Mouse (Mus musculus) midbrain, embryonic 12.5 days (tissue): ENCODE measurements at regions not wholly inside any gene's neighbourhood (a gene's known extent, or its start where the extent isn't known, plus 50 kb on each side); places are given as distances from the start of the nearest gene placed in this dataset.
A peak's percentile ranks its signal among the peaks of the same experiment; 100 is the strongest.

ENCODE experiments used
- ATAC-seq: fragments of 200-750 bp; cut with Nextera tagmentation; 2 replicates; pipeline ENCODE4 v1.8.0; 2017; ENCODE audit warnings: low read depth, moderate TSS enrichment, moderate library complexity; ENCODE audit not compliant: low FRiP score
- H3K27ac ChIP-seq: fragments of 300-500 bp; sonication (generic); replicated peaks from 2 replicates; pipeline ENCODE4 v1.5.1; 2016; ENCODE audit warnings: mild to moderate bottlenecking
- H3K27me3 ChIP-seq: fragments of 300-500 bp; sonication (generic); 2 replicates; pipeline ENCODE4 v1.6.1; 2016; ENCODE audit warnings: mild to moderate bottlenecking
- H3K36me3 ChIP-seq: fragments of 300-500 bp; sonication (generic); 2 replicates; pipeline ENCODE4 v1.6.1; 2016
- H3K4me1 ChIP-seq: fragments of 300-500 bp; sonication (generic); 2 replicates; pipeline ENCODE4 v1.6.1; 2016
- H3K4me2 ChIP-seq: fragments of 300-500 bp; sonication (generic); replicated peaks from 2 replicates; pipeline ENCODE4 v1.6.1; 2016; ENCODE audit warnings: mild to moderate bottlenecking, moderate library complexity
- H3K4me3 ChIP-seq: fragments of 300-500 bp; sonication (generic); 2 replicates; pipeline ENCODE4 v1.5.1; 2016; ENCODE audit warnings: mild to moderate bottlenecking
- H3K9ac ChIP-seq: fragments of 300-500 bp; sonication (generic); replicated peaks from 2 replicates; pipeline ENCODE4 v1.6.1; 2016; ENCODE audit warnings: mild to moderate bottlenecking, moderate library complexity
- H3K9me3 ChIP-seq: fragments of 300-500 bp; sonication (generic); 2 replicates; pipeline ENCODE4 v1.6.1; 2016; ENCODE audit warnings: mild to moderate bottlenecking
- WGBS: fragments of 180-500 bp; shearing (Covaris S2); methylation state at CpG from one replicate; pipeline ENCODE4 v1.1.7; 2016; 5-methylcytosine and 5-hydroxymethylcytosine counted together

DNA sequence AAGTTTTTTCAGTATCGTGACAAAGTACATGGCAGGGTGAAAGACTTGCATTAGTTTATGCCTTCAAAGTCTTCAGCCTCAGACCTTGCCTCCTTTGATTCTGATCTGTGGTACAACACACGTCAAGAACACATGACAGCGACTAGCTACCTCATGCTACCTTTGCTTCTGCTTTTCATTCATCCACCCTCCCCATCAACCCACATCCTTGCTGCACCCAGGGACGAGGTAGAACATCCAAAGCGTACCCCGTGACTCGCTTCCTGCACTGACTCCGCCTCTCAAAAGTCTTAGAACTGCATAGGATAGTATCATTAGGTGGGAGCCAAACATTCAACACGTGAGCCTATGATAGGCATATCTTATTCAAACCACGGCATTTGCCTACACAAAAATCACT is 97.5 kb upstream of the Tle4 start:
- H3K4me3 ChIP-seq = no peak overlapping the region
- no peaks in the 10 kb centered on the region for H3K4me1 ChIP-seq
- no peak overlapping the region for H3K27ac ChIP-seq
- 90% methylated on average over 10 of the region's 10 CpGs for WGBS
- no peak overlapping the region for H3K9ac ChIP-seq
- no peak overlapping the region for H3K4me2 ChIP-seq
- H3K9me3 ChIP-seq = no peaks in the 10 kb centered on the region
- ATAC-seq = no peak
- H3K27me3 ChIP-seq = no peaks in the 10 kb centered on the region
- no peaks in the 10 kb centered on the region for H3K36me3 ChIP-seq

DNA sequence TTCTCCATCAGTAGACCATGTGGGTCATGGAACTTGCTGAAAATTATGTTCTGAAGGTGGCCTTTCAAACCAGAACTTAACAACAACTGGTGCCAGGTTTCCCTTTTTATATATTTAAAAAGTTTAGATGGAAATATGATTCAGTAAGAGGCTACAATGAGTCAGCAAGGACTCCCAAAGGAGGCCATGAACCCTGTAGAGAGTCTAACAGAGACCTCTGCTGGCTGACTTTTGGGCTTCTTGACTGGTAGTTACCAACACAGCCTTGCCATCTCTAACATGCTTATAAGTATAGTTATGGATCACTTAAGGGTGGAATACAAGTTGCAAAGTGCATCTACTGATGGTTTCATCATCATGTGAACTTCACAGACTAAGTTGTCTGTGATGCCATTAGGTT is 94.3 kb upstream of the Tle4 start:
- Histone ChIP-seq H3K4me1 (no peaks in the 10 kb centered on the region), H3K9me3 (peaks cover 5% of the 10 kb centered on the region; the same call in 1 of the 2 replicates), H3K9ac (no peak overlapping the region), H3K4me2 (no peak overlapping the region), H3K36me3 (no peaks in the 10 kb centered on the region), H3K4me3 (no peak overlapping the region), H3K27me3 (no peaks in the 10 kb centered on the region), H3K27ac (no peak overlapping the region)
- no peak for ATAC-seq

DNA sequence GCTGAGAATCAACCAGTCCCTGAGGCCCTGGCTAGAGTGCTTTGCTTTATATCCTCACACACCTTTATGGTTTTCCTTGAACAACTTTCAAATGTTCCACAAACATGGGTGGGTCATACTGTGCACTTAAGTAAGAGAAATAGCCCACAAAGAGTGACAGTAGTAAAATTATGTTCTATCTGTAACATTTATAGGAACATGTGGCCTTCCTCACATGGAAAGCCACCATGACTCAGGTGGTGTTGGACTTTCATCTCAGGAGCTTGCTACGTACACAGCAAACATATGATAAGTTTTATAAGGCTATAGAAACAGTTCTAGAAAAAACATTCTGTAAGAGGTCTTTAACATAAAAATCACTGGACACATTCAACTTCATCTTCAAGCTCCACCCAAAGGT is 87.8 kb upstream of the Tle4 start:
- no peak overlapping the region for H3K27ac ChIP-seq
- no peaks in the 10 kb centered on the region for H3K36me3 ChIP-seq
- ATAC-seq = no peak
- no peak overlapping the region for H3K4me3 ChIP-seq
- H3K4me2 ChIP-seq = no peak overlapping the region
- no peaks in the 10 kb centered on the region for H3K4me1 ChIP-seq
- WGBS = 97% methylated on average over 1 of the region's 1 CpGs
- no peak overlapping the region for H3K9ac ChIP-seq
- peaks cover 5% of the 10 kb centered on the region; the same call in 1 of the 2 replicates for H3K9me3 ChIP-seq
- peaks cover 10% of the 10 kb centered on the region for H3K27me3 ChIP-seq

DNA sequence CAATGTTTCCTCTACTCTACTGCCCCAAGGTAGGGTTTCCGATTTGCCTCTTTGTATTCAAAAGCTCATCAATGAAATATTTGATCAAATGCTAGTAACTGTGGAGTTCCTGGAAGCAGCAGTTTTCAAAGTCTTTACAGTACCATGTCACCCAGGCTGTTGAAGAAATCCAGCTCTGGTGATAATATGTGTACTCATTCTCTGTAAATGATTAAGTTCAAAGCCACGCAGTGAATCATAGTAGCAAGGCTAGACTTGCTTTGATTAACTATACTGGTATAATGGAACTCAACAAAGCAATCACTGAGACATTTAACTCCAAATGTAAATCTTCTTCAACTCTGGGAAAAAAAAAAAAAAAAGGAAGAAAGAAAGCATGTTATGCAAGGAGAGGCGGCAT is 86.8 kb upstream of the Tle4 start:
- Histone ChIP-seq H3K9me3 (peaks cover 5% of the 10 kb centered on the region; the same call in 1 of the 2 replicates), H3K9ac (no peak overlapping the region), H3K4me1 (no peaks in the 10 kb centered on the region), H3K4me2 (no peak overlapping the region), H3K27me3 (peaks cover 12% of the 10 kb centered on the region), H3K27ac (no peak overlapping the region), H3K36me3 (no peaks in the 10 kb centered on the region), H3K4me3 (no peak overlapping the region)
- no peak for ATAC-seq
- WGBS = 86% methylated on average over 3 of the region's 3 CpGs

DNA sequence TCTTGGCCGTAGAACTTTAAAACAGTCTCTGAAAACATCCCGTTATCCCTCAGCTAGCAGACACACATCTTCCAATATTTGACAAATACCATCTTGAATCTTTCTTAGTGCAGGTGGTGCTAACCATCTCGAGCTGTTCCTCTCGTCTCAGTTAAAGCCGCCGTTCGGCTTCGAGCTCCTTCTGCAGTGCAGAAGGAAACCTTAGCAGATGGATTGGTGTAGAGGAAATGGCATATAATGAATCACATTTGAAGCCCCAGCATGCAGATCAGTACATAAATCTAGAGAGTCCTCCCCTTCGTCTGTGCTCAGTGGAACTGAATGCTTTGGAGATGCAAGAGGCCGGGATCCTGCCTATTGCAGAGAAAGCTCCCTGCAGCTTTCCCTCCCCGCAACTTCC is 83.5 kb upstream of the Tle4 start:
- Histone ChIP-seq H3K36me3 (no peaks in the 10 kb centered on the region), H3K4me1 (no peaks in the 10 kb centered on the region), H3K27ac (no peak overlapping the region), H3K4me2 (no peak overlapping the region), H3K27me3 (peaks cover 26% of the 10 kb centered on the region), H3K9ac (no peak overlapping the region), H3K9me3 (no peaks in the 10 kb centered on the region), H3K4me3 (no peak overlapping the region)
- 86% methylated on average over 11 of the region's 11 CpGs for WGBS
- no peak for ATAC-seq

DNA sequence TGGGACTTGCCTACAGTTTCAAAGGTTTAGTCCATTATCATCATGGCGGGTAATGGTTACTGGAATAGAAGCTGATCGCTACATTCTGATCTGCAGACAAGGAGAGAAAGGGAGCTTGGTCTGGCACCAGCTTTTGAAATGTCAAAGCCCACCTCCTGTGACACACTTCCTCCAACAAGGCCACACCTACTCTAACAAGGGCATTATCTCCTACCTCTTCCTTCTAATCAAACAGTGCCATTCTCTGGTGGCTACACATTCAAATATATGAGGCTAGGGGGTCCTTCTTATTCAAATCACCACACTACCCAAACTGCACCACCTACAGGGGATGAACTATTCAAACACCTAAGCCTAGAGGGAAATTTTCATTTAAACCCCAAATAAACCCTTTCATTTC is 81.9 kb upstream of the Tle4 start:
- peaks cover 31% of the 10 kb centered on the region for H3K27me3 ChIP-seq
- no peak overlapping the region for H3K4me3 ChIP-seq
- 79% methylated on average over 2 of the region's 2 CpGs for WGBS
- no peak overlapping the region for H3K4me2 ChIP-seq
- H3K9me3 ChIP-seq = no peaks in the 10 kb centered on the region
- H3K4me1 ChIP-seq = no peaks in the 10 kb centered on the region
- no peak overlapping the region for H3K27ac ChIP-seq
- no peaks in the 10 kb centered on the region for H3K36me3 ChIP-seq
- ATAC-seq = no peak
- no peak overlapping the region for H3K9ac ChIP-seq

DNA sequence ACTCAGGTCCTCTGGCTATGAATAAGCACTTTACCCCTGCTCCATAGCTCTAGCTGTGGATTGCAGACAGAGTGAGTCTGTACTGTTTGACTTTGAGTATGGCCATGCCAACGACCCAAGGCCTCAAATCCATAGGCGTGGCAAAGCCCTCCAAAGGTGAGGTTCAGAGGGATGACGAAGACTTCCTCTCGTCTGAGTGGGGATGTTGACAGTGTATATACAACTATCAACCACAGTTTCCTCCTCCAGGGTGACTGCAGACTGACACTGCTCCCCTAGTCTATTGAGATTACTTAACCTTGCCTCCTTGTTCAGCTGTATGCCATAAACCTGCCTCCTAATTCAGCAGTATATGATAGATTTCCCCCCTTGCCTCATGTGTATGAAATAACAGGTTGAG is 80.7 kb upstream of the Tle4 start:
- H3K27me3 ChIP-seq = peaks cover 39% of the 10 kb centered on the region
- H3K4me3 ChIP-seq = no peak overlapping the region
- H3K4me2 ChIP-seq = no peak overlapping the region
- no peak overlapping the region for H3K27ac ChIP-seq
- no peak for ATAC-seq
- H3K36me3 ChIP-seq = no peaks in the 10 kb centered on the region
- H3K4me1 ChIP-seq = no peaks in the 10 kb centered on the region
- 89% methylated on average over 4 of the region's 4 CpGs for WGBS
- H3K9ac ChIP-seq = no peak overlapping the region
- no peaks in the 10 kb centered on the region for H3K9me3 ChIP-seq

DNA sequence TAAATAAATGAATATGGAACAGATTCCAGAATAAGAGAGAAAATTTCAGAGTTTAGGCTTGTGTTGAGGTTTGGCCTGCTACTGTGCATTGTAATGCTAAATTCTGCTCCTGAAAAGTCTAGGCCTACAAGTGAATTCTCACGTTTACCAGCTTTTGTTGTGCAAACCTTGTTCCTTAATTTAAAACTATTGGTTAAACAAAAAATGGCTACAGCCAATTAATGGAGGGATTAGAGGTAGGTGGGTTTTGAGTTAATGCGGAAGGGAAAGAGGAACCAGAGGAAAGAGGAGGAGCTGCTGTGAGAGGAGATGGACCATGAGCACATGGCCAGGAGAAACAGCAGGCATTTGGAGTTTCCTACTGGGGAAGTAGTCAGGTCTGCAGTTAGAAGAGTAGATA is 79.1 kb upstream of the Tle4 start:
- Histone ChIP-seq H3K9ac (no peak overlapping the region), H3K36me3 (no peaks in the 10 kb centered on the region), H3K9me3 (no peaks in the 10 kb centered on the region), H3K4me3 (no peak overlapping the region), H3K4me2 (no peak overlapping the region), H3K27me3 (peaks cover 56% of the 10 kb centered on the region), H3K27ac (no peak overlapping the region), H3K4me1 (no peaks in the 10 kb centered on the region)
- WGBS = 14% methylated on average over 2 of the region's 2 CpGs
- no peak for ATAC-seq

DNA sequence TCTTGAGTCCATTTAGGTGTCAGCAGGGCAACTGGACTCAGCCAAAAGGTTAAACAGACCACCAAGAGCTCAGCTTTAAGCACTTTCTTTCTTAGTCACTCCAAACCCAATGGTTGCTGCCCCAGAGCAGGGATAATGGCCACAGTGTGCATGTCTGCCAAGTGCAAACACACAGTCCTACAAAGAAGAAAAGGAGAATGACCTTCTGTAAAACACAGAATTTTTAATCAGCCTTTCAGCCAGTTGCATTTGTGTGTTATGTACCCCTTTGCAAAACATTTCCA is 72.9 kb upstream of the Tle4 start:
- Histone ChIP-seq H3K4me2 (peak overlapping the region; percentile 7; the same call in 1 of the 2 replicates), H3K36me3 (no peaks in the 10 kb centered on the region), H3K4me1 (peaks cover 11% of the 10 kb centered on the region), H3K9ac (no peak overlapping the region), H3K27ac (no peak overlapping the region), H3K9me3 (no peaks in the 10 kb centered on the region), H3K4me3 (no peak overlapping the region), H3K27me3 (peaks cover 38% of the 10 kb centered on the region)
- no peak for ATAC-seq

DNA sequence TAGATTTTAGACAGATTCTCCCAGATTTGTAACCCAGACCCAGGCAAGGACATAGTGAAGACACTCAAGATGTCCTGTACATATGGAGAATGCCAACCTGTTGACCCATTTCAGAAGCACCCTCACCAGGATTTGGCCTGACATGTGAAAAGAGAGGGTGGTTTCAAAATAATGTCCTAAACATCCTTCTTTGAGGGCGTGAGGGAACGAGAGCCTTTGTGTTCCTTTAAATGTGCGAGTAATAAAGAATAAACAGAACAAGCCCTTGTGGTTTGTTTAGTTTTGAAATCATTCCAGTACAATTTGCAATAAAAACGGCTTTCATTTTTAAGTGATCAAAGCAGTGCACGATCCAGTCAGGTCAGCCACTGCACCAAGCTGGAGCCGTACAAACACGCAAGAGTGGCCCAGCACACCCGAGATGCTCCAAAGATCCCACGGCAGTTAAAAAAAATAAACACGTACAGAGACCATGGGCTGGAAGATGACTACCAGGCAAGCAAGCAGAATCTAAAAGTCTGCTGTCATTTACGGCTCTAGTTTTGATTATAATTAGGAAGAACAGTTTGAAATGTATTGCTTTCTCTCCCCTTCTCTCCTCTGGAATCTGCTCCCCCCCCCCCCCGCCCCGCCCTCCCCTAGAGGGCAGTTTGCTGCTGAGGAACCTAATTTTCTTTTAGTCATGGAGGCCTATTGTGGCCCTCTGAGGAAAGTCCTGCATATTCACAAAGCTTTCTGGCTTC is 72.4 kb upstream of the Tle4 start:
- Histone ChIP-seq H3K9me3 (no peaks in the 10 kb centered on the region), H3K4me2 (peak overlapping the region; percentile 7; the same call in 1 of the 2 replicates), H3K27ac (no peak overlapping the region), H3K4me3 (no peak overlapping the region), H3K36me3 (no peaks in the 10 kb centered on the region), H3K4me1 (peaks cover 11% of the 10 kb centered on the region), H3K27me3 (peaks cover 38% of the 10 kb centered on the region), H3K9ac (no peak overlapping the region)
- WGBS = 36% methylated on average over 11 of the region's 13 CpGs
- no peak for ATAC-seq

DNA sequence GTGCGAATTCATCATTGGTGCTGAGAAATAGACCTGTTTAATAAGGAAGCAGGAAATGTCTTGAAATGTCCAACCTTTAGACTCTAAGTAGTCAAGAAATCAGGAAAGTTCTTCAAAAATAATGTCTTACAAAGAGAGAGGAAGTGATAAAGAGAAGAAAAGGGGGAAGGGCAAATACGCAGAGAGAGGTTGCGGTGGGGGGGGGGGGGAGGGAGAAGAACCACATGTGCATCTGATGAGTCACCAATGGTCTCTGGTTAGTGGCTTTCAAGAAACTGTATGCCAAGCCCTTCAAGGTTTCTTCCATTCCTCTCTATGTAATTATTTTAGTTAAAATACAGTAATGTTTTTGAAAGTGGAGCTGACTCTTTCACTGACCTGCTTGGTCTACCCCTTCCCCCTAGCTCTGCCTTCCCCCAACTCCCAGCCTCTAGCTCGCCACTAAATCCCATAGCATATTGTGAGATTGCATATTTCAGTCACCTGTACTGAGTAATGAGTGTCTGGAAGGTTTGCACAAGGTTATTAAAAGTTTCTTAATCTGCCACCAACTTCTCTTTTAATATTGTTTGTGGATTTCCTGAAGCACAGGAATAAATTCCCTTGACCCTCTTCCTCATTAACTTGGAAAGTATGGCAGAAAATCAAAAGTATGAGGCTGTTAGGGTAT is 70.8 kb upstream of the Tle4 start:
- Histone ChIP-seq H3K9me3 (no peaks in the 10 kb centered on the region), H3K9ac (no peak overlapping the region), H3K4me2 (no peak overlapping the region), H3K4me1 (peaks cover 11% of the 10 kb centered on the region), H3K4me3 (no peak overlapping the region), H3K27me3 (peaks cover 33% of the 10 kb centered on the region), H3K27ac (no peak overlapping the region), H3K36me3 (no peaks in the 10 kb centered on the region)
- WGBS = 89% methylated on average over 4 of the region's 4 CpGs
- no peak for ATAC-seq

DNA sequence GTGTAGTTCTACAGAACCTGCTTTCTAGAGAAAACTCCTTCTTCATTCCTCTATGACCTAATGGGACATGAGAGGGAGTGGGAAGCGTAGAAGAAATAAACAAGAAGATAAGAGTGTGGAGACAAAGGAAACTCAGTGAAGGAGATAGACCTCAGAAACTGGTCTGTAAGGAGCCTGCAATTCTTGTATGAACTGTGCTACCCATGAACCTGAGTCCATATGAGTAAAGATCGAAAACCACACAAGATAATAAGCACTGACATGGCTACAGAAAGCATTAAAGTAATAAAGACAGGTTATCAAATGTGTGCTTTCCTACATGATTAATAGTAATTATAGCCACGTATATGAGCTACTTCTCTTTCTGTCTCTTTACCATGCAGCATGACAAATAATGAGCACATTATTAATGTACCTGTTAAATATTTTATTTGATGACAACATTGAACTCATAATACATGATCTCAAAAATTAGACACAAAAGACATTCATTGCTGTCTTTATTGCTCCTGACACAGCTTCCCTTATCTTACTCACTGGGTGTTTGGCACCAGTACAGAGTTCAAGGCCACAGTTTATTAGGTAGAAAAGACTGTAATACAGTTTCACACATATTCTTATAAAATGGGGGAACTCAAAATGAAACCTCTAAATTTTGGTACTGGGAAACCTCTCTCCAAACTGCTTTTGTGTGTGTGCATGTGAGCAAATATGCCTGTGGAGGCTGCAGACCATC is 67.0 kb upstream of the Tle4 start:
- Histone ChIP-seq H3K9me3 (no peaks in the 10 kb centered on the region), H3K27ac (no peak overlapping the region), H3K4me2 (no peak overlapping the region), H3K27me3 (peaks cover 18% of the 10 kb centered on the region), H3K36me3 (no peaks in the 10 kb centered on the region), H3K4me3 (no peak overlapping the region), H3K4me1 (no peaks in the 10 kb centered on the region), H3K9ac (no peak overlapping the region)
- ATAC-seq = no peak
- WGBS = 90% methylated on average over 3 of the region's 3 CpGs
